Mouse (Mus musculus): ENCODE data around the gene Bik.

- TF ChIP-seq NRF1 (IDR thresholded peaks at IDR 0.05; ENCODE audit: low read depth, low read length): no peak
- TF ChIP-seq E2F4 (IDR thresholded peaks at IDR 0.05; ENCODE audit: insufficient replicate concordance, low read depth, low read length): no peak
- no peak for TF ChIP-seq TBP (conservative IDR thresholded peaks at IDR 0.05; ENCODE audit: low read depth, low read length)
- TF ChIP-seq ZKSCAN1 (IDR thresholded peaks at IDR 0.05; ENCODE audit: borderline replicate concordance, low read depth, low read length): no peak
- no peak for TF ChIP-seq USF1 (IDR thresholded peaks at IDR 0.05; ENCODE audit: low read depth, low read length)
- no peak for TF ChIP-seq CTCF (conservative IDR thresholded peaks at IDR 0.05 in 1 of 2, IDR thresholded peaks at IDR 0.05 in 1 of 2; ENCODE audit: low read depth in 2 of 2, low read length in 2 of 2)
- no peak for TF ChIP-seq POLR2A (IDR thresholded peaks at IDR 0.05; ENCODE audit: low read depth, low read length)
- TF ChIP-seq EP300 (IDR thresholded peaks at IDR 0.05; ENCODE audit: low read length): no peak
These were observed 5.9 kb downstream of the Bik start for GRCm38 (mm10) chr15:83532606-83533005.

Data from CH12.LX (cell line).